Mouse (Mus musculus): Measurements from ENCODE around the gene Map3k1. TPM values are rescaled to one million over a fixed set of nuclear protein-coding genes. Genes with fewer than 3 reads are reported as not detected.

Map3k1 gene
- 10 to 100 TPM in 1 of 2 experiments, 1 to 10 TPM in 1; 7.6 to 10.1 TPM for total RNA-seq (2021)
- long read RNA-seq, experiment 1, full-length matches to known transcripts, result 2 of 2 reads
- long read RNA-seq, experiment 1, partial matches to known transcripts, result 0 of 2 reads
- long read RNA-seq, experiment 1, other reads (novel, unspliced or antisense), result 0 of 2 reads
- long read RNA-seq, experiment 2, full-length matches to known transcripts, result 1 of 2 reads
- long read RNA-seq, experiment 2, partial matches to known transcripts, result 1 of 2 reads
- long read RNA-seq, experiment 2, other reads (novel, unspliced or antisense), result 0 of 2 reads

- Histone ChIP-seq H3K27ac (peak within 1 kb of the TSS; percentile 95), H3K4me3 (peak within 1 kb of the TSS; percentile 97)
- intact Hi-C loops (cut with DNase I), result no loop called here
- TF ChIP-seq CTCF (IDR thresholded peaks at IDR 0.05), result peak; percentile 20; the same call in 1 of the 2 replicates
- DNase-seq, result peak; percentile 83
Observed at GRCm38 (mm10) chr13:111808637-111809465, at the start of gene Map3k1. Map3k1 (minus strand) TSS chr13:111808993.

GRCm38 (mm10) chr13:111856786-111857455, 48.1 kb upstream of the Map3k1 start:
- Histone ChIP-seq H3K4me3 (no peak overlapping the region), H3K27ac (0 out of 2 replicates have a peak overlapping the region, but pooled peaks have one; percentile 6)
- intact Hi-C loops (cut with DNase I), result no loop called here
- TF ChIP-seq CTCF (IDR thresholded peaks at IDR 0.05), result no peak
- DNase-seq, result no peak

GRCm38 (mm10) chr13:111856232-111856631, 47.4 kb upstream of the Map3k1 start:
- TF ChIP-seq CTCF (IDR thresholded peaks at IDR 0.05), result no peak
- no peak overlapping the region for H3K27ac ChIP-seq
- intact Hi-C loops (cut with DNase I), result no loop called here
- DNase-seq, result no peak
- no peak overlapping the region for H3K4me3 ChIP-seq

- no peak overlapping the region for H3K4me3 ChIP-seq
- DNase-seq, result no peak
- no peak overlapping the region for H3K27ac ChIP-seq
- intact Hi-C loops (cut with DNase I), result no loop called here
- TF ChIP-seq CTCF (IDR thresholded peaks at IDR 0.05), result no peak
Observed at GRCm38 (mm10) chr13:111852451-111853224, 43.8 kb upstream of the Map3k1 start.

- Histone ChIP-seq H3K27ac (no peak overlapping the region), H3K4me3 (no peak overlapping the region)
- TF ChIP-seq CTCF (IDR thresholded peaks at IDR 0.05), result no peak
- intact Hi-C loops (cut with DNase I), result no loop called here
- DNase-seq, result no peak
Observed at GRCm38 (mm10) chr13:111850046-111850837, 41.4 kb upstream of the Map3k1 start.

GRCm38 (mm10) chr13:111845471-111845870, 36.7 kb upstream of the Map3k1 start:
- intact Hi-C loops (cut with DNase I), result no loop called here
- TF ChIP-seq CTCF (IDR thresholded peaks at IDR 0.05), result no peak
- H3K4me3 ChIP-seq, result no peak overlapping the region
- no peak overlapping the region for H3K27ac ChIP-seq
- DNase-seq, result no peak

GRCm38 (mm10) chr13:111844313-111844712, 35.5 kb upstream of the Map3k1 start:
- no peak for TF ChIP-seq CTCF (IDR thresholded peaks at IDR 0.05)
- intact Hi-C loops (cut with DNase I), result no loop called here
- DNase-seq, result no peak
- H3K4me3 ChIP-seq, result no peak overlapping the region
- H3K27ac ChIP-seq, result no peak overlapping the region

GRCm38 (mm10) chr13:111835787-111836186, 27.0 kb upstream of the Map3k1 start:
- intact Hi-C loops (cut with DNase I), result no loop called here
- Histone ChIP-seq H3K4me3 (no peak overlapping the region), H3K27ac (no peak overlapping the region)
- no peak for TF ChIP-seq CTCF (IDR thresholded peaks at IDR 0.05)
- no peak for DNase-seq

GRCm38 (mm10) chr13:111834613-111835012, 25.8 kb upstream of the Map3k1 start:
- TF ChIP-seq CTCF (IDR thresholded peaks at IDR 0.05), result no peak
- no peak for DNase-seq
- intact Hi-C loops (cut with DNase I), result no loop called here
- H3K4me3 ChIP-seq, result peak overlapping the region; percentile 50
- no peak overlapping the region for H3K27ac ChIP-seq

GRCm38 (mm10) chr13:111829473-111829872, 20.7 kb upstream of the Map3k1 start:
- DNase-seq, result no peak
- intact Hi-C loops (cut with DNase I), result no loop called here
- H3K27ac ChIP-seq, result no peak overlapping the region
- no peak overlapping the region for H3K4me3 ChIP-seq
- no peak for TF ChIP-seq CTCF (IDR thresholded peaks at IDR 0.05)

- DNase-seq, result no peak
- Histone ChIP-seq H3K4me3 (no peak overlapping the region), H3K27ac (no peak overlapping the region)
- intact Hi-C loops (cut with DNase I), result no loop called here
- no peak for TF ChIP-seq CTCF (IDR thresholded peaks at IDR 0.05)
Observed at GRCm38 (mm10) chr13:111827481-111827880, 18.7 kb upstream of the Map3k1 start.
